In genomic region chr2:119249592-119250061, GRCm38 (mm10) we compare ENCODE assay signal across 16 mouse cellular contexts. TPM values are rescaled to one million over a fixed set of nuclear protein-coding genes. Genes with fewer than 3 reads are reported as not detected.
DNase-seq lines count a peak whose midpoint lies in the region; ATAC-seq and TF ChIP-seq lines count a peak whose summit lies in the region.
"Had no signal": no experiment of that assay in that cellular context is flagged by ENCODE, and none has a peak within 500 bp of the region (broad histone marks: within the 10 kb centered on the region; RNA-seq: fewer than 3 reads in every experiment).

No protein-coding gene starts in this region.

- TF ChIP-seq POLR2A in lung, adult 2 months (IDR thresholded peaks at IDR 0.05; ENCODE audit: borderline replicate concordance, extremely low read depth, low read depth, low read length) = no peak

- H3K4me3 ChIP-seq in lung, adult 2 months (replicated peaks; ENCODE audit: extremely low read depth, low read depth, low read length) = no peak overlapping the region
- no peak overlapping the region for H3K4me3 ChIP-seq in intestine, embryonic 16.5 days (ENCODE audit: low read length)
- H3K4me3 ChIP-seq in stomach, embryonic 15.5 days (replicated peaks) = no peak overlapping the region
- H3K4me3 ChIP-seq: embryonic facial prominence, embryonic 13.5 days; forebrain, embryonic 12.5 days; heart, embryonic 13.5 days; liver, embryonic 15.5 days; neural tube, embryonic 15.5 days had no signal

- 37% methylated on average over 4 of the region's 4 CpGs for whole genome bisulfite sequencing in lung, adult 2 months
- WGBS in intestine, embryonic 16.5 days = 39% methylated on average over 4 of the region's 4 CpGs
- WGBS in stomach, embryonic 15.5 days = 49% methylated on average over 4 of the region's 4 CpGs

- H3K36me3 ChIP-seq in intestine, embryonic 16.5 days (ENCODE audit: control insufficient read depth, insufficient read depth, low read length) = no peaks in the 10 kb centered on the region
- no peaks in the 10 kb centered on the region for H3K36me3 ChIP-seq in stomach, embryonic 15.5 days
- H3K36me3 ChIP-seq: embryonic facial prominence, embryonic 13.5 days; forebrain, embryonic 12.5 days; heart, embryonic 13.5 days; liver, embryonic 15.5 days; neural tube, embryonic 15.5 days had no signal

- peak overlapping the region; percentile 75; the same call in 1 of the 2 replicates for H3K27ac ChIP-seq in intestine, embryonic 16.5 days (ENCODE audit: low read length)
- peak overlapping the region; percentile 72 for H3K27ac ChIP-seq in stomach, embryonic 15.5 days
- H3K27ac ChIP-seq: embryonic facial prominence, embryonic 13.5 days; forebrain, embryonic 12.5 days; heart, embryonic 13.5 days; hindbrain, embryonic 14.5 days; liver, embryonic 15.5 days; neural tube, embryonic 15.5 days had no signal

- H3K4me2 ChIP-seq in intestine, embryonic 16.5 days (ENCODE audit: low read depth, low read length) = no peak overlapping the region
- no peak overlapping the region for H3K4me2 ChIP-seq in stomach, embryonic 15.5 days
- H3K4me2 ChIP-seq: embryonic facial prominence, embryonic 13.5 days; forebrain, embryonic 12.5 days; heart, embryonic 13.5 days; hindbrain, embryonic 14.5 days; liver, embryonic 15.5 days; neural tube, embryonic 15.5 days had no signal

- ATAC-seq in intestine, embryonic 16.5 days = peak; percentile 61
- ATAC-seq in stomach, embryonic 15.5 days (ENCODE audit: insufficient read depth, low FRiP score, low read depth) = peak; percentile 70; the same call in 1 of the 2 replicates

- H3K4me1 ChIP-seq in lung, adult 2 months (ENCODE audit: control insufficient read depth, insufficient read depth, low read length) = peaks cover 3% of the 10 kb centered on the region; the same call in 1 of the 2 replicates
- peaks cover 22% of the 10 kb centered on the region for H3K4me1 ChIP-seq in intestine, embryonic 16.5 days (ENCODE audit: control insufficient read depth, insufficient read depth, low read length)
- peaks cover 14% of the 10 kb centered on the region for H3K4me1 ChIP-seq in stomach, embryonic 15.5 days
- H3K4me1 ChIP-seq: embryonic facial prominence, embryonic 13.5 days; neural tube, embryonic 15.5 days had no signal

- no peaks in the 10 kb centered on the region for H3K9me3 ChIP-seq in intestine, embryonic 16.5 days (ENCODE audit: control insufficient read depth, low read length)
- H3K9me3 ChIP-seq in stomach, embryonic 15.5 days = no peaks in the 10 kb centered on the region
- H3K9me3 ChIP-seq: embryonic facial prominence, embryonic 13.5 days; forebrain, embryonic 12.5 days; heart, embryonic 13.5 days; liver, embryonic 15.5 days; neural tube, embryonic 15.5 days had no signal

- H3K9ac ChIP-seq in intestine, embryonic 16.5 days (ENCODE audit: low read depth, low read length) = no peak overlapping the region
- no peak overlapping the region for H3K9ac ChIP-seq in stomach, embryonic 15.5 days
- H3K9ac ChIP-seq: embryonic facial prominence, embryonic 13.5 days; forebrain, embryonic 12.5 days; heart, embryonic 13.5 days; hindbrain, embryonic 14.5 days; liver, embryonic 15.5 days; neural tube, embryonic 15.5 days had no signal

- H3K27me3 ChIP-seq in intestine, embryonic 16.5 days (replicated peaks; ENCODE audit: control insufficient read depth, insufficient read depth, low read length) = peaks cover 3% of the 10 kb centered on the region; the same call in 1 of the 2 replicates
- no peaks in the 10 kb centered on the region for H3K27me3 ChIP-seq in stomach, embryonic 15.5 days (replicated peaks)

- no peak for TF ChIP-seq CTCF in lung, adult 2 months (IDR thresholded peaks at IDR 0.05; ENCODE audit: insufficient read depth, low read length)

- peak; percentile 43 for DNase-seq in lung, adult 2 months
- DNase-seq in lung, postnatal 25 days (ENCODE audit: low spot score) = no peak
- DNase-seq in kidney, postnatal 25 days = peak; percentile 43 to 70
- DNase-seq in frontal cortex, postnatal 10 days (ENCODE audit: low spot score in 2 of 2) = no peak
- DNase-seq in cerebellum, postnatal 14 days = no peak
- DNase-seq: cerebellum, postnatal 10 days; gastrocnemius, postnatal 14 days; thymus, postnatal 14 days had no signal

RNA-seq across cellular contexts. Expression of gene Spint1, which starts 12.5 kb away (rescaled TPM):
- polyA plus RNA-seq in lung, adult 2 months (2012; rRNA removed) = 47.7 and 51.0 TPM in 2 replicates
- polyA plus RNA-seq in intestine, embryonic 16.5 days (2015; fragmentation: Nextera tagmentation; extraction: Ambion mirVana) = 114 and 132 TPM in 2 replicates
- 74.8 and 80.2 TPM in 2 replicates for polyA plus RNA-seq in stomach, embryonic 15.5 days (2015; fragmentation: Nextera tagmentation; extraction: Ambion mirVana)

RNA-seq across cellular contexts. Expression of gene Ppp1r14d, which starts 19.9 kb away (rescaled TPM):
- polyA plus RNA-seq in lung, adult 2 months (2012; rRNA removed) = 1.1 and 1.9 TPM in 2 replicates
- polyA plus RNA-seq in intestine, embryonic 16.5 days (2015; fragmentation: Nextera tagmentation; extraction: Ambion mirVana) = 30.1 and 35.2 TPM in 2 replicates
- 3.0 and 4.4 TPM in 2 replicates for polyA plus RNA-seq in stomach, embryonic 15.5 days (2015; fragmentation: Nextera tagmentation; extraction: Ambion mirVana)
- polyA plus RNA-seq: forebrain, embryonic 12.5 days; heart, embryonic 13.5 days; hindbrain, embryonic 14.5 days; liver, embryonic 15.5 days; neural tube, embryonic 15.5 days had no signal

RNA-seq across cellular contexts. Expression of gene Rhov, which starts 21.4 kb away (rescaled TPM):
- polyA plus RNA-seq in lung, adult 2 months (2012; rRNA removed) = 1.6 and 3.0 TPM in 2 replicates
- 3.9 and 4.1 TPM in 2 replicates for polyA plus RNA-seq in intestine, embryonic 16.5 days (2015; fragmentation: Nextera tagmentation; extraction: Ambion mirVana)
- polyA plus RNA-seq in stomach, embryonic 15.5 days (2015; fragmentation: Nextera tagmentation; extraction: Ambion mirVana) = 27.1 and 28.4 TPM in 2 replicates

RNA-seq across cellular contexts. Expression of gene Vps18, which starts 38.9 kb away (rescaled TPM):
- 24.1 and 25.9 TPM in 2 replicates for polyA plus RNA-seq in lung, adult 2 months (2012; rRNA removed)
- polyA plus RNA-seq in intestine, embryonic 16.5 days (2015; fragmentation: Nextera tagmentation; extraction: Ambion mirVana) = 25.5 and 29.6 TPM in 2 replicates
- polyA plus RNA-seq in stomach, embryonic 15.5 days (2015; fragmentation: Nextera tagmentation; extraction: Ambion mirVana) = 16.4 and 18.0 TPM in 2 replicates

RNA-seq across cellular contexts. Expression of gene Dnajc17, which starts 41.0 kb away (rescaled TPM):
- 2.7 and 4.1 TPM in 2 replicates for polyA plus RNA-seq in lung, adult 2 months (2012; rRNA removed)
- polyA plus RNA-seq in intestine, embryonic 16.5 days (2015; fragmentation: Nextera tagmentation; extraction: Ambion mirVana) = 10.3 and 14.9 TPM in 2 replicates
- 18.5 and 19.4 TPM in 2 replicates for polyA plus RNA-seq in stomach, embryonic 15.5 days (2015; fragmentation: Nextera tagmentation; extraction: Ambion mirVana)

Comparison
In these comparisons a context has a peak if more than half of its experiments do, and no peak if none do; other contexts are left out.
1. DNase-seq: peak in lung, adult 2 months (single experiment) and kidney, postnatal 25 days (2 of 2); none in lung, postnatal 25 days (single experiment), frontal cortex, postnatal 10 days (0 of 2) and cerebellum, postnatal 14 days (0 of 2).